Mouse (Mus musculus) monocyte, adult 5-6 weeks (primary cell): ENCODE results near the gene Chp1. TPM values are rescaled to one million over a fixed set of nuclear protein-coding genes. Genes with fewer than 3 reads are reported as not detected.
"Not testable (repeated sequence)": the region's sequence is repeated elsewhere in the genome, so short reads cannot be mapped to it uniquely, and the experiment has no call there.

ENCODE experiments used
- ATAC-seq: fragments of 153-309, 156-312 bp; replicated peaks from 2 replicates; pipeline ENCODE4 v1.8.0; 2017; ENCODE audit warnings: mild to moderate bottlenecking; ENCODE audit not compliant: low TSS enrichment, insufficient number of reproducible peaks, severe bottlenecking, poor library complexity, low FRiP score
- total RNA-seq: library from RNA; stranded (forward); fragments of 200-1000, 200-491, 200-594 nt; gene quantifications from 3 replicates; pipeline ENCODE4 v1.2.3, GENCODE M21; 2017

The Chp1 gene
- total RNA-seq, 1 experiment from 2014 or later, result 91.0 TPM

GRCm38 (mm10) chr2:119558737-119559340 lies 11.3 kb downstream of the Chp1 start:
- peak; percentile 43; the same call in 1 of the 2 replicates for ATAC-seq

GRCm38 (mm10) chr2:119561794-119562193 lies 14.3 kb downstream of the Chp1 start:
- ATAC-seq, result no peak

GRCm38 (mm10) chr2:119565284-119565683 lies 17.8 kb downstream of the Chp1 start:
- ATAC-seq, result no peak

- ATAC-seq, result no peak
These were observed 18.8 kb downstream of the Chp1 start for GRCm38 (mm10) chr2:119566182-119566855.

GRCm38 (mm10) chr2:119572471-119572870 lies 25.0 kb downstream of the Chp1 start:
- ATAC-seq, result no peak

GRCm38 (mm10) chr2:119581571-119581970 lies 34.1 kb downstream of the Chp1 start:
- ATAC-seq, result no peak

- ATAC-seq, result no peak
These were observed 35.9 kb downstream of the Chp1 start for GRCm38 (mm10) chr2:119583439-119583838.

GRCm38 (mm10) chr2:119584282-119584681 lies 36.8 kb downstream of the Chp1 start:
- ATAC-seq, result no peak

GRCm38 (mm10) chr2:119587383-119587782 lies 39.9 kb downstream of the Chp1 start:
- ATAC-seq, result peak; percentile 82

- ATAC-seq, result no peak
These were observed 43.8 kb downstream of the Chp1 start for GRCm38 (mm10) chr2:119591247-119591646.

- no peak for ATAC-seq
These were observed 46.2 kb downstream of the Chp1 start for GRCm38 (mm10) chr2:119593765-119594112.

- ATAC-seq, result peak; percentile 97
These were observed 46.9 kb downstream of the Chp1 start for GRCm38 (mm10) chr2:119594113-119594981.

- ATAC-seq, result no peak
These were observed 47.8 kb downstream of the Chp1 start for GRCm38 (mm10) chr2:119595308-119595707.

- no peak for ATAC-seq
These were observed 49.4 kb downstream of the Chp1 start for GRCm38 (mm10) chr2:119596781-119597330.

GRCm38 (mm10) chr2:119601027-119601426 lies 53.5 kb downstream of the Chp1 start:
- ATAC-seq, result no peak

- not testable (repeated sequence) for ATAC-seq
These were observed 54.1 kb downstream of the Chp1 start for GRCm38 (mm10) chr2:119601575-119601974.

GRCm38 (mm10) chr2:119602488-119602887 lies 55.0 kb downstream of the Chp1 start:
- ATAC-seq, result no peak

GRCm38 (mm10) chr2:119603909-119604308 lies 56.4 kb downstream of the Chp1 start:
- no peak for ATAC-seq

- ATAC-seq, result no peak
These were observed 58.0 kb downstream of the Chp1 start for GRCm38 (mm10) chr2:119605361-119605973.
